Comparison of ENCODE assay signal across 9 mouse cellular contexts in genomic region chr4:86670582-86671306, GRCm38 (mm10). TPM values are rescaled to one million over a fixed set of nuclear protein-coding genes. Genes with fewer than 3 reads are reported as not detected.
DNase-seq lines count a peak whose midpoint lies in the region; ATAC-seq and TF ChIP-seq lines count a peak whose summit lies in the region.
"Had no signal": no experiment of that assay in that cellular context is flagged by ENCODE, and none has a peak within 500 bp of the region (broad histone marks: within the 10 kb centered on the region; RNA-seq: fewer than 3 reads in every experiment).

No protein-coding gene starts in this region.

- H3K9me3 ChIP-seq in forebrain, embryonic 14.5 days (replicated peaks; ENCODE audit: control insufficient read depth, low read length) = no peaks in the 10 kb centered on the region
- no peaks in the 10 kb centered on the region for H3K9me3 ChIP-seq in forebrain, postnatal 0 days (ENCODE audit: low read length)
- H3K9me3 ChIP-seq in lung, embryonic 16.5 days (ENCODE audit: control insufficient read depth, low read length) = no peaks in the 10 kb centered on the region
- no peaks in the 10 kb centered on the region for H3K9me3 ChIP-seq in kidney, embryonic 16.5 days (ENCODE audit: low read length)
- H3K9me3 ChIP-seq: neural tube, embryonic 13.5 days had no signal

- H3K9ac ChIP-seq in forebrain, embryonic 14.5 days (ENCODE audit: low read length) = no peak overlapping the region
- no peak overlapping the region for H3K9ac ChIP-seq in forebrain, postnatal 0 days
- H3K9ac ChIP-seq in lung, embryonic 16.5 days (ENCODE audit: low read length) = peak overlapping the region; percentile 86
- H3K9ac ChIP-seq in kidney, embryonic 16.5 days (replicated peaks; ENCODE audit: low read length) = no peak overlapping the region

- peaks cover 8% of the 10 kb centered on the region; the same call in 1 of the 2 replicates for H3K4me1 ChIP-seq in forebrain, embryonic 14.5 days (ENCODE audit: control insufficient read depth, insufficient read depth, low read length)
- 0 out of 2 replicates have a peak, but pooled peaks cover 3% of the 10 kb centered on the region for H3K4me1 ChIP-seq in forebrain, postnatal 0 days (ENCODE audit: insufficient read depth)
- peaks cover 15% of the 10 kb centered on the region; the same call in 1 of the 2 replicates for H3K4me1 ChIP-seq in lung, embryonic 16.5 days (replicated peaks; ENCODE audit: control insufficient read depth, insufficient read depth, low read length)
- peaks cover 4% of the 10 kb centered on the region; the same call in 1 of the 2 replicates for H3K4me1 ChIP-seq in lung, adult 2 months (ENCODE audit: control insufficient read depth, insufficient read depth, low read length)
- H3K4me1 ChIP-seq in kidney, embryonic 16.5 days (ENCODE audit: insufficient read depth, low read length) = peaks cover 16% of the 10 kb centered on the region
- peaks cover 24% of the 10 kb centered on the region; the same call in 1 of the 2 replicates for H3K4me1 ChIP-seq in small intestine, adult 2 months (ENCODE audit: control insufficient read depth, insufficient read depth, insufficient read length, low read length)

- no peak for DNase-seq in forebrain, embryonic 14.5 days (ENCODE audit: low spot score)
- DNase-seq in forebrain, postnatal 0 days = no peak
- DNase-seq in lung, adult 2 months = no peak
- DNase-seq in urinary bladder, adult 2 months (ENCODE audit: low spot score) = no peak

- H3K36me3 ChIP-seq in forebrain, embryonic 14.5 days (ENCODE audit: control insufficient read depth, insufficient read depth, low read length) = no peaks in the 10 kb centered on the region
- no peaks in the 10 kb centered on the region for H3K36me3 ChIP-seq in forebrain, postnatal 0 days (ENCODE audit: insufficient read depth)
- H3K36me3 ChIP-seq in lung, embryonic 16.5 days (ENCODE audit: control insufficient read depth, insufficient read depth, low read length) = peaks cover 4% of the 10 kb centered on the region
- 0 out of 2 replicates have a peak, but pooled peaks cover 4% of the 10 kb centered on the region for H3K36me3 ChIP-seq in kidney, embryonic 16.5 days (ENCODE audit: insufficient read depth, low read length)
- peaks cover 10% of the 10 kb centered on the region for H3K36me3 ChIP-seq in small intestine, adult 2 months (ENCODE audit: control insufficient read depth, insufficient read depth, low read length)

- no peak overlapping the region for H3K4me3 ChIP-seq in forebrain, embryonic 14.5 days (ENCODE audit: low read depth, low read length)
- H3K4me3 ChIP-seq in forebrain, postnatal 0 days (ENCODE audit: low read depth, low read length) = no peak overlapping the region
- H3K4me3 ChIP-seq in lung, embryonic 16.5 days (ENCODE audit: low read length) = no peak overlapping the region
- H3K4me3 ChIP-seq in lung, adult 2 months (replicated peaks; ENCODE audit: extremely low read depth, low read depth, low read length) = no peak overlapping the region
- H3K4me3 ChIP-seq in kidney, embryonic 16.5 days (ENCODE audit: low read length) = no peak overlapping the region
- no peak overlapping the region for H3K4me3 ChIP-seq in small intestine, adult 2 months (ENCODE audit: low read depth, low read length)

- WGBS in forebrain, embryonic 14.5 days = 80% methylated on average over 8 of the region's 8 CpGs
- 80% methylated on average over 8 of the region's 8 CpGs for WGBS in forebrain, postnatal 0 days
- 56% methylated on average over 8 of the region's 8 CpGs for WGBS in lung, embryonic 16.5 days
- 59% methylated on average over 8 of the region's 8 CpGs for WGBS in lung, adult 2 months
- 73% methylated on average over 8 of the region's 8 CpGs for WGBS in kidney, embryonic 16.5 days
- 29% methylated on average over 8 of the region's 8 CpGs for WGBS in small intestine, adult 2 months

- TF ChIP-seq CTCF in forebrain, postnatal 0 days (IDR thresholded peaks at IDR 0.05; ENCODE audit: low read depth) = no peak
- no peak for TF ChIP-seq CTCF in lung, adult 2 months (IDR thresholded peaks at IDR 0.05; ENCODE audit: insufficient read depth, low read length)
- no peak for TF ChIP-seq CTCF in small intestine, adult 2 months (IDR thresholded peaks at IDR 0.05; ENCODE audit: extremely low read depth, insufficient read length, insufficient replicate concordance, low read depth, low read length)

- H3K27ac ChIP-seq in forebrain, embryonic 14.5 days (ENCODE audit: low read depth, low read length) = no peak overlapping the region
- no peak overlapping the region for H3K27ac ChIP-seq in forebrain, postnatal 0 days (ENCODE audit: low read depth, low read length)
- 0 out of 2 replicates have a peak overlapping the region, but pooled peaks have one; percentile 40 for H3K27ac ChIP-seq in lung, embryonic 16.5 days (ENCODE audit: low read length)
- H3K27ac ChIP-seq in kidney, embryonic 16.5 days (ENCODE audit: low read length) = peak overlapping the region; percentile 11; the same call in 1 of the 2 replicates
- H3K27ac ChIP-seq in small intestine, adult 2 months (ENCODE audit: insufficient read depth, low read depth, low read length) = peak overlapping the region; percentile 75

- 0 out of 2 replicates have a peak overlapping the region, but pooled peaks have one; percentile 71 for H3K4me2 ChIP-seq in forebrain, embryonic 14.5 days (ENCODE audit: low read length)
- no peak overlapping the region for H3K4me2 ChIP-seq in forebrain, postnatal 0 days (ENCODE audit: low read depth)
- peak overlapping the region; percentile 66; the same call in 1 of the 2 replicates for H3K4me2 ChIP-seq in lung, embryonic 16.5 days (ENCODE audit: low read depth, low read length)
- 0 out of 2 replicates have a peak overlapping the region, but pooled peaks have one; percentile 72 for H3K4me2 ChIP-seq in kidney, embryonic 16.5 days (replicated peaks; ENCODE audit: low read depth, low read length)

- TF ChIP-seq POLR2A in lung, adult 2 months (IDR thresholded peaks at IDR 0.05; ENCODE audit: borderline replicate concordance, extremely low read depth, low read depth, low read length) = no peak
- TF ChIP-seq POLR2A in small intestine, adult 2 months (IDR thresholded peaks at IDR 0.05; ENCODE audit: low read depth, low read length) = no peak

- H3K27me3 ChIP-seq in forebrain, embryonic 14.5 days (replicated peaks; ENCODE audit: control insufficient read depth, insufficient read depth, low read length) = no peaks in the 10 kb centered on the region
- no peaks in the 10 kb centered on the region for H3K27me3 ChIP-seq in forebrain, postnatal 0 days (ENCODE audit: insufficient read depth, low read length)
- H3K27me3 ChIP-seq in lung, embryonic 16.5 days (ENCODE audit: control insufficient read depth, insufficient read depth, low read depth, low read length) = no peaks in the 10 kb centered on the region
- H3K27me3 ChIP-seq in kidney, embryonic 16.5 days (ENCODE audit: insufficient read depth, low read length) = no peaks in the 10 kb centered on the region
- no peaks in the 10 kb centered on the region for H3K27me3 ChIP-seq in small intestine, adult 2 months (ENCODE audit: control insufficient read depth, insufficient read depth, low read length)
- H3K27me3 ChIP-seq: neural tube, embryonic 13.5 days had no signal

- no peak for ATAC-seq in forebrain, embryonic 14.5 days
- ATAC-seq in forebrain, postnatal 0 days = no peak
- no peak for ATAC-seq in lung, embryonic 16.5 days (ENCODE audit: low read depth)
- ATAC-seq in kidney, embryonic 16.5 days (ENCODE audit: low FRiP score, low TSS enrichment) = no peak
- ATAC-seq in activated CD4-positive, CD25-positive, alpha-beta regulatory T cell, adult 4 months = no peak

RNA-seq across cellular contexts. Expression of gene Plin2, which starts 0.9 kb away (rescaled TPM):
- 49.4 and 58.5 TPM in 2 replicates for polyA plus RNA-seq in forebrain, embryonic 14.5 days (2014; fragmentation: Nextera tagmentation; extraction: Ambion mirVana)
- 32.7 and 35.5 TPM in 2 replicates for total RNA-seq in forebrain, postnatal 0 days (2014; rRNA removed)
- polyA plus RNA-seq in forebrain, postnatal 0 days (2015; fragmentation: Nextera tagmentation; extraction: Ambion mirVana) = 35.5 and 36.2 TPM in 2 replicates
- 152 and 162 TPM in 2 replicates for polyA plus RNA-seq in lung, embryonic 16.5 days (2015; fragmentation: Nextera tagmentation; extraction: Ambion mirVana)
- polyA plus RNA-seq in lung, adult 2 months (2012; rRNA removed) = 165 and 207 TPM in 2 replicates
- polyA plus RNA-seq in kidney, embryonic 16.5 days (2015; fragmentation: Nextera tagmentation; extraction: Ambion mirVana) = 68.9 and 77.0 TPM in 2 replicates
- polyA plus RNA-seq in small intestine, adult 2 months (2012; rRNA removed) = 41.0 and 119 TPM in 2 replicates
- polyA plus RNA-seq in activated CD4-positive, CD25-positive, alpha-beta regulatory T cell, adult 4 months (2017; shearing (Covaris generic)) = 10 to 100 TPM; 16.2 to 29.6 TPM
- polyA plus RNA-seq in urinary bladder, adult 2 months (2012; rRNA removed) = 129 and 151 TPM in 2 replicates

RNA-seq across cellular contexts. Expression of gene Haus6, which starts 58.9 kb away (rescaled TPM):
- polyA plus RNA-seq in forebrain, embryonic 14.5 days (2014; fragmentation: Nextera tagmentation; extraction: Ambion mirVana) = 11.5 and 12.7 TPM in 2 replicates
- total RNA-seq in forebrain, postnatal 0 days (2014; rRNA removed) = 5.5 and 11.4 TPM in 2 replicates
- 3.7 and 4.3 TPM in 2 replicates for polyA plus RNA-seq in forebrain, postnatal 0 days (2015; fragmentation: Nextera tagmentation; extraction: Ambion mirVana)
- 18.1 and 21.2 TPM in 2 replicates for polyA plus RNA-seq in lung, embryonic 16.5 days (2015; fragmentation: Nextera tagmentation; extraction: Ambion mirVana)
- polyA plus RNA-seq in lung, adult 2 months (2012; rRNA removed) = 9.5 and 9.6 TPM in 2 replicates
- polyA plus RNA-seq in kidney, embryonic 16.5 days (2015; fragmentation: Nextera tagmentation; extraction: Ambion mirVana) = 16.0 and 19.1 TPM in 2 replicates
- polyA plus RNA-seq in small intestine, adult 2 months (2012; rRNA removed) = 1.3 and 3.4 TPM in 2 replicates
- polyA plus RNA-seq in activated CD4-positive, CD25-positive, alpha-beta regulatory T cell, adult 4 months (2017; shearing (Covaris generic)) = 10 to 100 TPM; 17.1 to 17.2 TPM
- 3.7 and 4.0 TPM in 2 replicates for polyA plus RNA-seq in urinary bladder, adult 2 months (2012; rRNA removed)

Comparison
In these comparisons a context has a peak if more than half of its experiments do, and no peak if none do; other contexts are left out.
1. H3K27ac ChIP-seq: peak in lung, embryonic 16.5 days (single experiment), kidney, embryonic 16.5 days (single experiment) and small intestine, adult 2 months (single experiment); none in forebrain, embryonic 14.5 days (single experiment) and forebrain, postnatal 0 days (single experiment).